Mouse (Mus musculus) liver, embryonic 13.5 days (tissue): ENCODE measurements around the gene Fgfr1op2. TPM values are rescaled to one million over a fixed set of nuclear protein-coding genes. Genes with fewer than 3 reads are reported as not detected.

ENCODE experiments used
- ATAC-seq: fragments of 200-750 bp; cut with Nextera tagmentation; 2 replicates; pipeline ENCODE4 v1.8.0; 2017; ENCODE audit warnings: low read depth, mild to moderate bottlenecking, moderate number of reproducible peaks, moderate library complexity
- DNase-seq: peaks from one replicate; pipeline ENCODE4 v3.0.0; 2022
- H3K27ac ChIP-seq: fragments of 300-500 bp; sonication (generic); 2 replicates; pipeline ENCODE4 v1.5.1; 2015; ENCODE audit warnings: moderate library complexity, mild to moderate bottlenecking, inconsistent platforms
- H3K27me3 ChIP-seq: fragments of 300-500 bp; sonication (generic); 2 replicates; pipeline ENCODE4 v1.6.1; 2015; ENCODE audit warnings: mild to moderate bottlenecking, inconsistent platforms
- H3K36me3 ChIP-seq: fragments of 300-500 bp; sonication (generic); 2 replicates; pipeline ENCODE4 v1.6.1; 2015; ENCODE audit warnings: mild to moderate bottlenecking, inconsistent platforms
- H3K4me1 ChIP-seq: fragments of 300-500 bp; sonication (generic); replicated peaks from 2 replicates; pipeline ENCODE4 v1.6.1; 2015; ENCODE audit warnings: inconsistent platforms
- H3K4me2 ChIP-seq: fragments of 300-500 bp; sonication (generic); 2 replicates; pipeline ENCODE4 v1.6.1; 2015; ENCODE audit warnings: inconsistent platforms, mild to moderate bottlenecking, moderate library complexity
- H3K4me3 ChIP-seq: fragments of 300-500 bp; sonication (generic); replicated peaks from 2 replicates; pipeline ENCODE4 v1.5.1; 2015; ENCODE audit warnings: mild to moderate bottlenecking, inconsistent platforms
- H3K9ac ChIP-seq: fragments of 300-500 bp; sonication (generic); 2 replicates; pipeline ENCODE4 v1.6.1; 2015; ENCODE audit warnings: mild to moderate bottlenecking, inconsistent platforms
- H3K9me3 ChIP-seq: fragments of 300-500 bp; sonication (generic); replicated peaks from 2 replicates; pipeline ENCODE4 v1.6.1; 2016; ENCODE audit warnings: inconsistent platforms
- WGBS: fragments of 180-500 bp; shearing (Covaris S2); methylation state at CpG from one replicate; pipeline ENCODE4 v1.1.7; 2015; ENCODE audit not compliant: insufficient replicate concordance; 5-methylcytosine and 5-hydroxymethylcytosine counted together
- polyA plus RNA-seq: library from polyadenylated mRNA; unstranded; fragments of >200 nt; fragmentation: Nextera tagmentation; extraction: Ambion mirVana; gene quantifications from 2 replicates; pipeline ENCODE4 v1.2.1, GENCODE M21; 2015

Fgfr1op2 gene
- polyA plus RNA-seq, 1 experiment from 2014 or later, result 89.1 TPM

DNA sequence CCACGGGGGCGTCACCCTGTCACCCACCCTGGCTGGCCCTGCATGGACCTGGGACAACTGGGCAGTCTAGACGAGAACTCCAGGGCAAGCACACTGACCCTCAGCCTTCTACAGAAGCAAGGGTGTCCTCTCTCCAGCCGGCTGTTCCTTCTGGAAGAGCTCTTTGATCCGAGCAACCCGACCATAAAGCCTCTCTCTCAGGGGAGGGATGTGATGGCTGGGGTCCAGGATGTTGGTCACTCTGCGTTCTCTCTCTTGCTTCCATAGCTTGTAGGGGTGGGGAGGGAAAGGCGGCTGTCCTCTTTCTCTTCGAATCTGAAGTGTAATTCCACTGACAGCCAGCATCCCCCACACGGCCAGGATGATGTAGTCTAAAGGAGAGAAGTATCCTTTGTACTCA lies 26.6 kb downstream of the Fgfr1op2 start:
- 87% methylated on average over 10 of the region's 10 CpGs for WGBS
- peaks cover 94% of the 10 kb centered on the region for H3K36me3 ChIP-seq

DNA sequence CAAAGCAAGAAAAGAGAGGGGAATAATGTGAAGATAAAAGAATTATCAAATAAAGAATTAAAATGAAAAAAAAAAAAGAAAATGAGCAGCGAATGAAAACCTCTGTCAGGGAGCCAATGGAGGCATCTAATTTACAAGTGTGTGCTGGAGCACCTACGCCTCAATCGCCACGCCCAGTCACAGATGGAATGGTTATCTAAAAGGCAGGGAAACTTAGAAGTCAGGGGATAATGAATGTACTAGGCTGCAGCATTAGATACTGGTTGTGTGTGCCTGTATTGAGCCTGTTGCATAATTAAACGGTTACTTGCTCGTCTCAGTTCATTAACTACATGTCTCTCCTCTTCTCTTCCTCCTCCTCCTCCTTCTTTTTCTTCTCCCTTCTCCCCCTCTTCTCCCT lies 34.4 kb downstream of the Fgfr1op2 start:
- ATAC-seq, result peak; percentile 90
- Histone ChIP-seq H3K27ac (peak overlapping the region; percentile 99), H3K4me1 (peaks cover 65% of the 10 kb centered on the region)

More for the DNA sequence above, 26.6 kb downstream of the Fgfr1op2 start:
- ATAC-seq (no peak), DNase-seq (no peak)
- Histone ChIP-seq H3K9me3 (no peaks in the 10 kb centered on the region), H3K27ac (no peak overlapping the region), H3K9ac (no peak overlapping the region), H3K4me2 (no peak overlapping the region), H3K27me3 (no peaks in the 10 kb centered on the region), H3K4me3 (no peak overlapping the region), H3K4me1 (no peaks in the 10 kb centered on the region)

DNA sequence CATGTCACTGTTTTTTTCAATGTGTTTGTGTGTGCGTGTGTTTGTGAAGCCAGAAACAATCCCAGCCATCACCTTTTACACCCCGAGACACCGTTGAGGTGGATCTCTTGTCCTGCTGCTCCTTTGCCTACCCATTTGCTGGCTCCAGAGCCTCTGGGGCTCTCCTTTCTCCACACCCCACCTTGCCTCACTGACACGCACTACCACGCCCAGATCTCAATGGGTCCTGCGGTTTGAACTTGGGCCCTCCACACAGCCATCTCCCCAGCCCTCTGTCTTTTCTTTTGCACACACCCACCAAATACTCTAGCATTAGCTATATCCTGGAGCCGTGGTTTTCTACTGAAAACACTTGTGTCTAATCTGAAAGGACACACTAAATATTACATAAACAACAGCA lies 34.9 kb downstream of the Fgfr1op2 start:
- Histone ChIP-seq H3K4me3 (peak overlapping the region; percentile 32), H3K36me3 (peaks cover 86% of the 10 kb centered on the region), H3K4me1 (peaks cover 65% of the 10 kb centered on the region), H3K27me3 (no peaks in the 10 kb centered on the region), H3K9me3 (no peaks in the 10 kb centered on the region), H3K9ac (peak overlapping the region; percentile 70), H3K27ac (peak overlapping the region; percentile 99), H3K4me2 (peak overlapping the region; percentile 67)
- DNase-seq (peak; percentile 42), ATAC-seq (peak; percentile 85)
- WGBS, result 36% methylated on average over 7 of the region's 7 CpGs

More for the DNA sequence above, 34.4 kb downstream of the Fgfr1op2 start:
- no peaks in the 10 kb centered on the region for H3K27me3 ChIP-seq
- H3K4me3 ChIP-seq, result peak overlapping the region; percentile 32
- WGBS, result 24% methylated on average over 6 of the region's 6 CpGs
- H3K9me3 ChIP-seq, result no peaks in the 10 kb centered on the region
- peak overlapping the region; percentile 70 for H3K9ac ChIP-seq
- peaks cover 86% of the 10 kb centered on the region for H3K36me3 ChIP-seq
- H3K4me2 ChIP-seq, result peak overlapping the region; percentile 67
- peak; percentile 69 for DNase-seq

DNA sequence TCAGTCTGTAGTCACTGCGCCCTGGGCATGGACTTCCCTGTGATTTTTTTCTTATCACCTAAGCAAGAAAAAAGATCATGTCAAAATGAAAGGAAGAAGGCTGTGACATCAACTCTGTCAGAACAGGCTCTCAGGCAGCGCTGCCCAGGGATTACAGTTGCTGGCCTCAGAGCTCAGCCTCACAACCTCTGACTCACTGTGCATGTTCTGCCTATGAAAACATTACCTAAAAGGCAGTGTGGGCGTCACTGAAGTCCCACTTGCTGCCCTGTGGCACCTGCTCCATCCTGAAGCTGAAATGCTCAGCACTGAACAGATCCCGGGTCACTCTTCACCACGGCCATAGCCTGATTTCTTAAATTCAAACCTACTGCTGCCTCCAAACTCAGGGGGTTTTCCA lies 35.7 kb downstream of the Fgfr1op2 start:
- Histone ChIP-seq H3K4me2 (peak overlapping the region; percentile 67; the same call in 1 of the 2 replicates), H3K4me1 (peaks cover 65% of the 10 kb centered on the region), H3K9me3 (no peaks in the 10 kb centered on the region), H3K9ac (peak overlapping the region; percentile 70; the same call in 1 of the 2 replicates), H3K27ac (peak overlapping the region; percentile 99), H3K4me3 (no peak overlapping the region), H3K36me3 (peaks cover 86% of the 10 kb centered on the region), H3K27me3 (no peaks in the 10 kb centered on the region)
- DNase-seq (no peak), ATAC-seq (no peak)
- 86% methylated on average over 5 of the region's 5 CpGs for WGBS

DNA sequence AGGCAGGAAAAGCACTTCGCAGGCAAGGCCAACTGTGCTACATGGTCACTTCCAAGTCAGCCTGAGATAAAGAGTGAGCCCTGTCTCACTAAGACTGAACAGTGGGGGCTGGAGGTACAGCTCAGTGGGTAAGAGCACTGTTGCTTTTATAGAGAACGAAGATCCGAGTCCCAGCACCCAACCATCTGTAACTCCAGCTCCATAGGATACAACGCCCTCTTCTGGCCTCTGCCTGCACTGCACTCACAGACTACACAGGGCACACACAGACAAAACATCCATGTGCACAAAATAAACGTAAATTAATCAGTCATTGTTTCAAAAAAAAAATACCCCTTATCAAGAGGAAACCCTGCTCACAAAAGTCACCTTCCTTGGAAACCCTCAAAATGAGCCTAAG lies 36.9 kb downstream of the Fgfr1op2 start:
- DNase-seq (no peak), ATAC-seq (no peak)
- Histone ChIP-seq H3K4me2 (peak overlapping the region; percentile 49), H3K36me3 (peaks cover 86% of the 10 kb centered on the region), H3K9ac (peak overlapping the region; percentile 44; the same call in 1 of the 2 replicates), H3K27ac (peak overlapping the region; percentile 99), H3K27me3 (no peaks in the 10 kb centered on the region), H3K9me3 (no peaks in the 10 kb centered on the region), H3K4me3 (no peak overlapping the region), H3K4me1 (peaks cover 64% of the 10 kb centered on the region)
- WGBS, result 88% methylated on average over 5 of the region's 5 CpGs

DNA sequence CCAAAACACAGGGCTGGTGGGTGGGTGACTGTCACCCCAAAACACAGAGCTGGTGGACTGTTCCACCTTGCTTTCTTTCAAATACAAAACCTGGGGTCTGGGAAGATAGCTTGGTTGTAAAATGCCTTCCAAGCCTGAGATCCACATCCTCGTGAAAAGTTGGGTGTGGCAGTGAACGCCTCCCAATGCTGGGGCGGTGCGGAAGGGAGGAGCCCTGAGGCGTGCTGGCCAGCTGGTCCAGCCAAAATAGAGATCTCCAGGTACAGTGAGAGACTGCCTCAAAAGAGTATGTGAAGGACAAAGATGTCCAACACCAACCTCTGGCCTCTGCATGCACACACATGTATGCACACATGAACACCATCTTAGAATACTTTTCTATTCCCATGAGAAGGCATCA lies 37.5 kb downstream of the Fgfr1op2 start:
- Histone ChIP-seq H3K36me3 (peaks cover 84% of the 10 kb centered on the region), H3K9me3 (no peaks in the 10 kb centered on the region), H3K4me2 (peak overlapping the region; percentile 49), H3K4me1 (peaks cover 58% of the 10 kb centered on the region), H3K27me3 (no peaks in the 10 kb centered on the region), H3K4me3 (no peak overlapping the region), H3K27ac (peak overlapping the region; percentile 99), H3K9ac (peak overlapping the region; percentile 50; the same call in 1 of the 2 replicates)
- WGBS, result 53% methylated on average over 5 of the region's 5 CpGs
- DNase-seq (no peak), ATAC-seq (peak; percentile 76)

DNA sequence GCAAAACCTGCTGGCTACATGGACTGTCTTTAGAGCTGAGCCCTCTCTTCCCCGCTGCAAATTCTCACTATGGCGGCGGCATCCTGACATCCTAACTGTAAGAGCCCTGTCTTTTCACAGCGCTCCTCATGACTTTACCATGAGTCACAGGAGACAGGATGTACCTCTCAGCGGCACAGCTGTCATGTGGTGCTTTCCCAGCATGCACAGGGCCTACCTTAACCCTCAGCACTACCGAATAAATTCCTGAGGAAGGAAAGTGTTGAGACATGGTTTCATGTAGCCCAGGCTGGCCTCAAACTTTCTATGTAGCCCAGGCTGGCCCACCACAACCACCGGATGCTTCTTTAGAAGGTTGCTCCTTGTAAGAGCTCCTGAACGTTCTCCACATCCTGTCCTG lies 38.9 kb downstream of the Fgfr1op2 start:
- 91% methylated on average over 8 of the region's 8 CpGs for WGBS
- DNase-seq (no peak), ATAC-seq (no peak)

DNA sequence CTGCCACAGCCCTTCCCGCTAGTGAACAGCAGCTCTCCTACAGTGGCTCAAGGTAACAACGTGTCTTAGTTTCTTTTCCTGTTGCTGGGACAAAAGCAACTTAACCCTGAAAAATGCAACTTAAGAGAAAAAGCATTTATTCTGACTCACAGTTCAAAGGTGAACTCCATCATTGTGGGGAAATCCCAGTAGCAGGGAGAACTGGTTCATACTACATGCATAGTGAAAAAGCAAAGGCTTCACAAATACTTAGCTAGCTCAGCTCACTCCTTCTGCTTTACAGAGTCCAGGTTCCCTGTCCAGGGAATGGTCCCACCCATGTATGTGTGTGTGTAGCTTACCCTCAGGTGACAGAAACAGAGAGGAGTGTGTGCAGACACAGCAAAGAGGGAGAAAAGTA lies 39.7 kb downstream of the Fgfr1op2 start:
- WGBS, result 86% methylated on average over 2 of the region's 2 CpGs
- Histone ChIP-seq H3K4me1 (peaks cover 39% of the 10 kb centered on the region), H3K27ac (peak overlapping the region; percentile 48; the same call in 1 of the 2 replicates), H3K36me3 (peaks cover 92% of the 10 kb centered on the region), H3K9me3 (no peaks in the 10 kb centered on the region), H3K27me3 (no peaks in the 10 kb centered on the region), H3K4me3 (no peak overlapping the region), H3K4me2 (no peak overlapping the region), H3K9ac (no peak overlapping the region)
- DNase-seq (no peak), ATAC-seq (no peak)

More for the DNA sequence above, 38.9 kb downstream of the Fgfr1op2 start:
- no peak overlapping the region for H3K9ac ChIP-seq
- peaks cover 44% of the 10 kb centered on the region for H3K4me1 ChIP-seq
- no peaks in the 10 kb centered on the region for H3K27me3 ChIP-seq
- no peak overlapping the region for H3K4me2 ChIP-seq
- no peaks in the 10 kb centered on the region for H3K9me3 ChIP-seq
- H3K27ac ChIP-seq, result no peak overlapping the region
- H3K4me3 ChIP-seq, result no peak overlapping the region
- H3K36me3 ChIP-seq, result peaks cover 84% of the 10 kb centered on the region

DNA sequence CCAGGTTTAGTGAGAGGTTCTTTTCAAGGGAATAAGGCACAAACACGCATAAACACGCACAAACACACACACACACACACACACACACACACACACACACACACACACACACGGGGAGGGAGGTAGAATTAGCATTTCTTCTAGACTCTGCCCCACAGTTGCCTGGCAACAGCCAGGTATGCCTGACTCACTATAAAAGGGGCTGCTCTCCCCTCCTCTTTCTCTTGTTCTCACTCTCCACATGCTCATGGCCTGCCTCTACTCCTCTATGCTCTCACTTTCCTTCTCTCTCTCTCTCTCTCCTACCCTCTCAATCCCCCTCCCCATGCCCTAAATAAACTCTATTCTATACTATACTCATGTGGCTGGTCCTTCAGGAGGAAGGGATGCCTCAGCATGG lies 51.1 kb downstream of the Fgfr1op2 start:
- Histone ChIP-seq H3K27me3 (no peaks in the 10 kb centered on the region), H3K9me3 (no peaks in the 10 kb centered on the region), H3K9ac (no peak overlapping the region), H3K4me1 (peaks cover 55% of the 10 kb centered on the region), H3K27ac (peak overlapping the region; percentile 45), H3K4me2 (no peak overlapping the region), H3K36me3 (peaks cover 31% of the 10 kb centered on the region), H3K4me3 (no peak overlapping the region)
- DNase-seq (no peak), ATAC-seq (no peak)
- 74% methylated on average over 3 of the region's 3 CpGs for WGBS

DNA sequence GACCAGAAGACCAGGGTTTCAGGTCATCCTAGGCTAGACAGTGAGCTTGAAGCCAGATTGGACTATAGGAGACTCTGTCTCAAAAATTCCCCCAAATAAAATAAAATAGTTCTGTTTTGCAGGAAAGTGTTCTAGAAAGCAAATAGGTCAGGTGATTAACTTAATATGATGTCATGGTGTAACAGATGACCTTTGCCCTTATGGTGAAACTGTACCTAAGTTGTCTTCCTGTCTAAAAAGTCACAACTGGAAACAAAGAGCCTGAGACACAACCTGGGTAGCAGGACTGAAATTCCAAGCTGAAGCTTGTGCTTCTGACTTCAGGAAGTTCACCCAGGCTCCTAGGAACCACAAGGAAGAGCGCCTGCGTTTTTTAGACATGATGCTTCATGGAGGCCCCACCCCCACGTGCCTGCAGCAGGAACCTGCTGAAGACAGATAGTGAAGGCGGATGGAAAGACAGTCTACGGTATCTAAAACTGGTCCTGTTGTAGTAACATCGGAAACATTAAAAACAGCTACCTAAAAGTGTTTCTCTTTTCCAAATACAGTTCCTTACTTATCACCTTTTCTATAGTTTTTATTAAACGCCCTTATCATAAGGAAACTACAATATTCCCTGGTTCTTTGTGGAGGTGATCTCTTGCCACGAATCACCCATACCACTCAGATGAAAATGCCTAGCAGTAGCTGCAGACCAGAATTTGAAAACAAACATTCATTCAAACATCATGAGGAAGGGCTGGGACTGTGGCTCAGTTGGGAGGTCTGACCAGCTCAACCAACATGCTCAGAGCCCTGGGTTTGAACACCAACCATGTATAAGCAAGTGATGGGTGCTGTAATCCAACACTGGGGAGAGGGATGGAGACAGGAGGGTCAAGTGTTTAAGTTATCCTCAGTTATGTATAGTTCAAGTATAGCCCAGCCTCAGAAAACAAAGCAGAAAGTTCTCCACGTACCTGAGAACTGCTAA lies 53.1 kb downstream of the Fgfr1op2 start:
- peak overlapping the region; percentile 98 for H3K27ac ChIP-seq
- no peaks in the 10 kb centered on the region for H3K27me3 ChIP-seq
- ATAC-seq, result peak; percentile 83
- H3K9ac ChIP-seq, result peak overlapping the region; percentile 95
- peaks cover 12% of the 10 kb centered on the region; the same call in 1 of the 2 replicates for H3K36me3 ChIP-seq
- peak overlapping the region; percentile 73 for H3K4me2 ChIP-seq
- DNase-seq, result peak; percentile 77
- peak overlapping the region; percentile 23; the same call in 1 of the 2 replicates for H3K4me3 ChIP-seq
- WGBS, result 13% methylated on average over 9 of the region's 9 CpGs
- peaks cover 63% of the 10 kb centered on the region for H3K4me1 ChIP-seq
- H3K9me3 ChIP-seq, result no peaks in the 10 kb centered on the region

DNA sequence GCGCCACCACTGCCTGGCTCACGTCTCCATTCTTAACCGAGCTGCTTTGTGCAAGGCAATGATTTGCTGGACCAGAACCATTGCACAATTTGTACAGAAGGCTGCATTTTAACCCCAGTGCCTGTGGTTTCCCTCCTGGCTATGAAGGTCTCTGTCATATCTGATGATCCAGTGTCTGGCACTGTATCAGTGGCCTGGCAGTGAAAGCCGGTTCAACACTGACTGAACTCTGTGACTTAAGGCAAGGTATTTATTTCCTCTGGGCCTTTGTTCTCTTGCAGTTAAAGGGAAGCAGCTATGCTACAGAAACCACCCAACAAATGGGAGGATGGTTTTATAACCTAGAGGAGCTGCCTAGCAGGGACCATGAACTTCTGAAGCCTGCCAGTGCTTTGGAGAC lies 54.0 kb downstream of the Fgfr1op2 start:
- Histone ChIP-seq H3K9ac (peak overlapping the region; percentile 95), H3K4me3 (0 out of 2 replicates have a peak overlapping the region, but pooled peaks have one; percentile 7), H3K4me1 (peaks cover 65% of the 10 kb centered on the region), H3K27me3 (no peaks in the 10 kb centered on the region), H3K36me3 (0 out of 2 replicates have a peak, but pooled peaks cover 7% of the 10 kb centered on the region), H3K9me3 (no peaks in the 10 kb centered on the region), H3K27ac (peak overlapping the region; percentile 98), H3K4me2 (peak overlapping the region; percentile 73)
- DNase-seq, result no peak
- ATAC-seq, result 0 out of 2 replicates have a peak, but pooled peaks have one; percentile 17
- WGBS, result 37% methylated on average over 4 of the region's 4 CpGs
